ENCODE assay signal across 9 mouse cellular contexts in the genomic region with DNA sequence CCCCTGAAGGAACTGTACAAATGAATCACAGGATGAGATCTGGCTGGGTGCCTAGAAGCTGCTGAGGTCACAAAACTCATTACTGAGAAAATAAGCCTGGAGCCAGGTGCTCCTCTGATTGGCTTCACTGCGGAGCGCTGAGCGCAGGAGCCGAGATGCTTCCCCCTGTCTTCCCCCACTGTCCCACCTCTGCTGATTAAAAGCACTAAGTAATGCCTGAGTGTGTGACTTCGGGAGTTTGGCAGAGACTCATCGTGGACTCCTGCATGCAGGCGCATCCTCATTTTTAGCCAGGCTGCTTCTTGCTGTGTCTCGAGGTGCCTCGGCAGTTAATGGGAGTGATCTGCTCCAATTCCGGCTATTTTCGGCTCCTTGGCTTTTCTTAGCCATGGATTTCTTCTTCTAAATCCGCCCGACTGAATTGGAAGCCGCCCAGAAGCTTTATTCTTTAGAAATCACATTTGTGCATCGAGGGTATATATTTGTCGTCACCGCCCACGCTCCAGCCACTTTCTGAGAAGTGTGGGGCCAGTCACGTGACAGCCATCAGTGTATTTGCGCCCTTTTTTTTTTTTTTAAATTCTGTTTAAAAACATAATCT. TPM values are rescaled to one million over a fixed set of nuclear protein-coding genes. Genes with fewer than 3 reads are reported as not detected.
DNase-seq lines count a peak whose midpoint lies in the region; ATAC-seq lines count a peak whose summit lies in the region.
"Had no signal": no experiment of that assay in that cellular context is flagged by ENCODE, and none has a peak within 500 bp of the region (broad histone marks: within the 10 kb centered on the region; RNA-seq: fewer than 3 reads in every experiment).

No protein-coding gene starts in this region.

- no peaks in the 10 kb centered on the region for H3K9me3 ChIP-seq in midbrain, embryonic 13.5 days
- no peaks in the 10 kb centered on the region for H3K9me3 ChIP-seq in midbrain, embryonic 11.5 days (ENCODE audit: control insufficient read depth, low read length)
- H3K9me3 ChIP-seq in midbrain, embryonic 14.5 days (ENCODE audit: control insufficient read depth, low read length) = no peaks in the 10 kb centered on the region

- 49% methylated on average over 20 of the region's 20 CpGs for WGBS in midbrain, embryonic 13.5 days
- WGBS in midbrain, embryonic 11.5 days = 74% methylated on average over 20 of the region's 20 CpGs
- 39% methylated on average over 20 of the region's 20 CpGs for WGBS in midbrain, embryonic 14.5 days

- DNase-seq in midbrain, embryonic 11.5 days (ENCODE audit: low spot score, missing footprints) = no peak
- DNase-seq in cerebellum, adult 9-11 months = peak; percentile 78
- peak; percentile 63 for DNase-seq in gastrocnemius, postnatal 14 days
- DNase-seq in kidney, postnatal 10 days = peak; percentile 75
- DNase-seq in midbrain, embryonic 14.5 days = peak; percentile 85
- DNase-seq in urinary bladder, postnatal 36 days (ENCODE audit: low spot score in 2 of 2) = peak; percentile 13 to 43

- H3K4me1 ChIP-seq in midbrain, embryonic 13.5 days (replicated peaks) = peaks cover 22% of the 10 kb centered on the region
- no peaks in the 10 kb centered on the region for H3K4me1 ChIP-seq in midbrain, embryonic 11.5 days (ENCODE audit: control insufficient read depth, insufficient read depth, low read length)
- H3K4me1 ChIP-seq in midbrain, embryonic 14.5 days (ENCODE audit: control insufficient read depth, insufficient read depth, low read length) = peaks cover 12% of the 10 kb centered on the region; the same call in 1 of the 2 replicates

- H3K4me2 ChIP-seq in midbrain, embryonic 13.5 days (replicated peaks) = peak overlapping the region; percentile 49
- no peak overlapping the region for H3K4me2 ChIP-seq in midbrain, embryonic 11.5 days
- H3K4me2 ChIP-seq in midbrain, embryonic 14.5 days (ENCODE audit: low read length) = peak overlapping the region; percentile 51

- peak overlapping the region; percentile 23 for H3K4me3 ChIP-seq in midbrain, embryonic 13.5 days (replicated peaks)
- H3K4me3 ChIP-seq in midbrain, embryonic 11.5 days (ENCODE audit: low read depth, low read length) = no peak overlapping the region
- H3K4me3 ChIP-seq in midbrain, embryonic 14.5 days (replicated peaks; ENCODE audit: low read depth, low read length) = peak overlapping the region; percentile 12; the same call in 1 of the 2 replicates

- no peaks in the 10 kb centered on the region for H3K27me3 ChIP-seq in midbrain, embryonic 13.5 days
- H3K27me3 ChIP-seq in midbrain, embryonic 11.5 days (ENCODE audit: control insufficient read depth, insufficient read depth, low read length) = no peaks in the 10 kb centered on the region
- no peaks in the 10 kb centered on the region for H3K27me3 ChIP-seq in midbrain, embryonic 14.5 days (ENCODE audit: control insufficient read depth, insufficient read depth, low read length)

- ATAC-seq in midbrain, embryonic 13.5 days = peak; percentile 85
- ATAC-seq in midbrain, embryonic 11.5 days (ENCODE audit: low FRiP score) = no peak
- peak; percentile 57; the same call in 1 of the 2 replicates for ATAC-seq in midbrain, embryonic 14.5 days (ENCODE audit: low FRiP score, low TSS enrichment)
- ATAC-seq in activated CD4-positive, CD25-positive, alpha-beta regulatory T cell, adult 4 months = no peak

- no peaks in the 10 kb centered on the region for H3K36me3 ChIP-seq in midbrain, embryonic 13.5 days
- no peaks in the 10 kb centered on the region for H3K36me3 ChIP-seq in midbrain, embryonic 11.5 days (ENCODE audit: control insufficient read depth, insufficient read depth, low read length)
- H3K36me3 ChIP-seq in midbrain, embryonic 14.5 days (ENCODE audit: control insufficient read depth, insufficient read depth, low read length) = no peaks in the 10 kb centered on the region

- peak overlapping the region; percentile 31; the same call in 1 of the 2 replicates for H3K27ac ChIP-seq in midbrain, embryonic 13.5 days
- no peak overlapping the region for H3K27ac ChIP-seq in midbrain, embryonic 11.5 days (ENCODE audit: low read depth, low read length)
- H3K27ac ChIP-seq in midbrain, embryonic 14.5 days (replicated peaks; ENCODE audit: low read depth, low read length) = peak overlapping the region; percentile 67
- H3K27ac ChIP-seq: liver, embryonic 14.5 days had no signal

- H3K9ac ChIP-seq in midbrain, embryonic 13.5 days (replicated peaks) = peak overlapping the region; percentile 11; the same call in 1 of the 2 replicates
- no peak overlapping the region for H3K9ac ChIP-seq in midbrain, embryonic 11.5 days (ENCODE audit: low read length)
- no peak overlapping the region; the same call in 1 of the 2 replicates for H3K9ac ChIP-seq in midbrain, embryonic 14.5 days (replicated peaks; ENCODE audit: low read length)
- H3K9ac ChIP-seq: liver, embryonic 14.5 days had no signal

- intact Hi-C loops in gastrocnemius, postnatal 14 days (cut with DNase I; ENCODE audit: low total_unique reads) = no loop called here

RNA-seq across cellular contexts. Expression of gene Stmnd1, which starts 55.3 kb away (rescaled TPM):
- not detected in 2 replicates for polyA plus RNA-seq in midbrain, embryonic 13.5 days (2015; fragmentation: Nextera tagmentation; extraction: Ambion mirVana)
- 0.10 TPM in 1 of 2 replicates, not detected in the other for polyA plus RNA-seq in midbrain, embryonic 11.5 days (2014; fragmentation: Nextera tagmentation; extraction: Ambion mirVana)
- total RNA-seq in gastrocnemius, postnatal 14 days (2021) = under 1 TPM; 0.70 to 0.71 TPM
- polyA plus RNA-seq in midbrain, embryonic 14.5 days (2014; fragmentation: Nextera tagmentation; extraction: Ambion mirVana) = not detected in 2 replicates
- polyA plus RNA-seq in activated CD4-positive, CD25-positive, alpha-beta regulatory T cell, adult 4 months (2017; shearing (Covaris generic)) = not detected
- polyA plus RNA-seq: liver, embryonic 14.5 days had no signal

Comparison
In these comparisons a context has a peak if more than half of its experiments do, and no peak if none do; other contexts are left out.
1. ATAC-seq: peak in midbrain, embryonic 13.5 days (single experiment) and midbrain, embryonic 14.5 days (single experiment); none in midbrain, embryonic 11.5 days (single experiment) and activated CD4-positive, CD25-positive, alpha-beta regulatory T cell, adult 4 months (single experiment).